Mouse (Mus musculus): ENCODE measurements around the gene Olfr420. TPM values are rescaled to one million over a fixed set of nuclear protein-coding genes. Genes with fewer than 3 reads are reported as not detected.

Olfr420 gene
- total RNA-seq (2014; fragmentation: Nextera tagmentation) = not detected in 2 replicates
- 0.06 and 0.11 TPM in 2 replicates for total RNA-seq (2017)
- not detected in 2 replicates for polyA plus RNA-seq (2012)

DNA sequence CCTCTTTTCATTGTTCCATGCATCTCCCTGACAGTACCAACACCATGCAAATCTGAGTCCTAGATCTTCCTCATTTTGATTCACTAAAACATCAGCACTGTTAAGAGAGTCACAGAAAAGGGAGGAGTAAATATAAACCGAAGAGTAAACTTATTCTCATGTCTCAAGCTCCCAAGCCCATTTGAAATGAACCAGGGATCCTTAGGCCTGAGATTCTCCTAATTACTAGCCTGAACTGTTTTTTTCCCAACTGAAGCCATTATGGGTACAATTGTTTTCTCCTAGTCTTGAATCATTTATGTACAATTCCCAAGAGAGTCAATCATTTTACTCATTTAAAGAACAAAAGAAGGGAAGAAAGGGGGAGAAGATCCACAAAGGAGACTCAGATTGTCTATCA is at the start of gene Olfr420:
Gene Olfr420 (plus strand): TSS at position 301 of the 400 bp plus-strand sequence.
- H3K4me3 ChIP-seq (ENCODE audit: low read depth, low read length) = no peak within 1 kb of the TSS
- no peaks in the 10 kb centered on the region for H3K36me3 ChIP-seq (replicated peaks)
- H3K27me3 ChIP-seq (ENCODE audit: insufficient read depth, low read length) = no peaks in the 10 kb centered on the region
- ATAC-seq (ENCODE audit: extremely low read depth, insufficient number of reproducible peaks, low FRiP score, poor library complexity, severe bottlenecking) (no peak), DNase-seq (ENCODE audit: low spot score) (no peak)
- H3K9me3 ChIP-seq (replicated peaks) = no peaks in the 10 kb centered on the region
- TF ChIP-seq CTCF (IDR thresholded peaks at IDR 0.05; ENCODE audit: low read depth, low read length) (no peak), GATA1 (IDR thresholded peaks at IDR 0.05; ENCODE audit: borderline replicate concordance, low read length) (no peak), GATA2 (IDR thresholded peaks at IDR 0.05; ENCODE audit: borderline replicate concordance, low read depth, low read length) (no peak), TAL1 (conservative IDR thresholded peaks at IDR 0.05; ENCODE audit: low read depth, low read length) (no peak), POLR2AphosphoS5 (IDR thresholded peaks at IDR 0.05; ENCODE audit: insufficient replicate concordance, low read depth, low read length) (no peak)
- H3K4me1 ChIP-seq (ENCODE audit: insufficient read depth, low read depth, low read length) = peaks cover 8% of the 10 kb centered on the region

GRCm38 (mm10) chr1:174121062-174121461 is 34.4 kb upstream of the Olfr420 start, which contains the start of gene Olfr231:
Gene Olfr231, minus strand, starts transcription at chr1:174121162.
- ATAC-seq (ENCODE audit: extremely low read depth, insufficient number of reproducible peaks, low FRiP score, poor library complexity, severe bottlenecking) (no peak), DNase-seq (ENCODE audit: low spot score) (no peak)
- no peak for TF ChIP-seq POLR2AphosphoS5 (IDR thresholded peaks at IDR 0.05; ENCODE audit: insufficient replicate concordance, low read depth, low read length)
- TF ChIP-seq GATA1 (IDR thresholded peaks at IDR 0.05; ENCODE audit: borderline replicate concordance, low read length) = no peak
- no peak for TF ChIP-seq GATA2 (IDR thresholded peaks at IDR 0.05; ENCODE audit: borderline replicate concordance, low read depth, low read length)
- no peak for TF ChIP-seq TAL1 (conservative IDR thresholded peaks at IDR 0.05; ENCODE audit: low read depth, low read length)
- no peak for TF ChIP-seq CTCF (IDR thresholded peaks at IDR 0.05; ENCODE audit: low read depth, low read length)
- H3K4me1 ChIP-seq (ENCODE audit: insufficient read depth, low read depth, low read length) = no peaks in the 10 kb centered on the region
- H3K9me3 ChIP-seq (replicated peaks) = no peaks in the 10 kb centered on the region
- no peaks in the 10 kb centered on the region for H3K36me3 ChIP-seq (replicated peaks)
- no peaks in the 10 kb centered on the region for H3K27me3 ChIP-seq (ENCODE audit: insufficient read depth, low read length)
- no peak within 1 kb of the TSS for H3K4me3 ChIP-seq (ENCODE audit: low read depth, low read length)

GRCm38 (mm10) chr1:174131217-174131616 is 24.2 kb upstream of the Olfr420 start, which contains the start of gene Olfr424:
Gene Olfr424, plus strand, starts transcription at chr1:174131517.
- ATAC-seq (ENCODE audit: extremely low read depth, insufficient number of reproducible peaks, low FRiP score, poor library complexity, severe bottlenecking) (no peak), DNase-seq (ENCODE audit: low spot score) (no peak)
- no peaks in the 10 kb centered on the region for H3K4me1 ChIP-seq (ENCODE audit: insufficient read depth, low read depth, low read length)
- TF ChIP-seq GATA2 (IDR thresholded peaks at IDR 0.05; ENCODE audit: borderline replicate concordance, low read depth, low read length) = no peak
- no peak for TF ChIP-seq POLR2AphosphoS5 (IDR thresholded peaks at IDR 0.05; ENCODE audit: insufficient replicate concordance, low read depth, low read length)
- TF ChIP-seq CTCF (IDR thresholded peaks at IDR 0.05; ENCODE audit: low read depth, low read length) = no peak
- TF ChIP-seq GATA1 (IDR thresholded peaks at IDR 0.05; ENCODE audit: borderline replicate concordance, low read length) = no peak
- no peak for TF ChIP-seq TAL1 (conservative IDR thresholded peaks at IDR 0.05; ENCODE audit: low read depth, low read length)
- no peak within 1 kb of the TSS for H3K4me3 ChIP-seq (ENCODE audit: low read depth, low read length)
- H3K9me3 ChIP-seq (replicated peaks) = no peaks in the 10 kb centered on the region
- H3K36me3 ChIP-seq (replicated peaks) = no peaks in the 10 kb centered on the region
- H3K27me3 ChIP-seq (ENCODE audit: insufficient read depth, low read length) = no peaks in the 10 kb centered on the region

GRCm38 (mm10) chr1:174131999-174132398 is 23.4 kb upstream of the Olfr420 start:
- TF ChIP-seq GATA2 (IDR thresholded peaks at IDR 0.05; ENCODE audit: borderline replicate concordance, low read depth, low read length) (no peak), TAL1 (conservative IDR thresholded peaks at IDR 0.05; ENCODE audit: low read depth, low read length) (no peak), CTCF (IDR thresholded peaks at IDR 0.05; ENCODE audit: low read depth, low read length) (no peak), GATA1 (IDR thresholded peaks at IDR 0.05; ENCODE audit: borderline replicate concordance, low read length) (no peak), POLR2AphosphoS5 (IDR thresholded peaks at IDR 0.05; ENCODE audit: insufficient replicate concordance, low read depth, low read length) (no peak)
- no peak for DNase-seq (ENCODE audit: low spot score)
- Histone ChIP-seq H3K9me3 (replicated peaks) (no peaks in the 10 kb centered on the region), H3K36me3 (replicated peaks) (no peaks in the 10 kb centered on the region), H3K27me3 (ENCODE audit: insufficient read depth, low read length) (no peaks in the 10 kb centered on the region), H3K4me3 (ENCODE audit: low read depth, low read length) (no peak overlapping the region), H3K4me1 (ENCODE audit: insufficient read depth, low read depth, low read length) (no peaks in the 10 kb centered on the region)
- no peak for ATAC-seq (ENCODE audit: extremely low read depth, insufficient number of reproducible peaks, low FRiP score, poor library complexity, severe bottlenecking)

- no peak for DNase-seq (ENCODE audit: low spot score)
- Histone ChIP-seq H3K27me3 (ENCODE audit: insufficient read depth, low read length) (no peaks in the 10 kb centered on the region), H3K9me3 (replicated peaks) (no peaks in the 10 kb centered on the region), H3K36me3 (replicated peaks) (no peaks in the 10 kb centered on the region), H3K4me3 (ENCODE audit: low read depth, low read length) (no peak overlapping the region), H3K4me1 (ENCODE audit: insufficient read depth, low read depth, low read length) (no peaks in the 10 kb centered on the region)
- no peak for TF ChIP-seq GATA2 (IDR thresholded peaks at IDR 0.05; ENCODE audit: borderline replicate concordance, low read depth, low read length)
- TF ChIP-seq GATA1 (IDR thresholded peaks at IDR 0.05; ENCODE audit: borderline replicate concordance, low read length) = no peak
- ATAC-seq (ENCODE audit: extremely low read depth, insufficient number of reproducible peaks, low FRiP score, poor library complexity, severe bottlenecking) = no peak
These were observed 14.0 kb upstream of the Olfr420 start for GRCm38 (mm10) chr1:174141384-174141783.

DNA sequence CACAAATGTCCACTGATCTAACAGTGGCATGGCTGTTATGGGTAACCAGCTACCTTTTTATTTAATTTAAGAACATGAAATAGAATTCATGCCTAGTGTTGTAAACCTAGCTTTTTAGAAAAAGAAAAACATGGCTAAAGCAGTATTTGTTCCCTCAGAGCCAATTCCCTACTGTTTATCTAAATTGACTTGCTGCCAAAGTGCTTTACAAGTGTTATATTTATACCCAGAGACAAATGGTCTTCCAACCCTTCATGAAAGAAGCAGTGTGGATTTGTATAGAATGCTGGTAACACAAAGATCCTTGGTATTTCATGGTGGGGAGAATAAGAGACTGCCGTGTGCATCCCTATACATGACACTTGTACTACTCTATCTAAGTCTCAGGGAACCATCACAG is 8.7 kb upstream of the Olfr420 start:
- ATAC-seq (ENCODE audit: extremely low read depth, insufficient number of reproducible peaks, low FRiP score, poor library complexity, severe bottlenecking) (no peak), DNase-seq (ENCODE audit: low spot score) (no peak)
- H3K9me3 ChIP-seq (replicated peaks) = no peaks in the 10 kb centered on the region
- H3K36me3 ChIP-seq (replicated peaks) = no peaks in the 10 kb centered on the region
- no peaks in the 10 kb centered on the region for H3K4me1 ChIP-seq (ENCODE audit: insufficient read depth, low read depth, low read length)
- no peaks in the 10 kb centered on the region for H3K27me3 ChIP-seq (ENCODE audit: insufficient read depth, low read length)
- TF ChIP-seq GATA1 (IDR thresholded peaks at IDR 0.05; ENCODE audit: borderline replicate concordance, low read length) = no peak
- TF ChIP-seq GATA2 (IDR thresholded peaks at IDR 0.05; ENCODE audit: borderline replicate concordance, low read depth, low read length) = no peak
- TF ChIP-seq CTCF (IDR thresholded peaks at IDR 0.05; ENCODE audit: low read depth, low read length) = no peak
- TF ChIP-seq TAL1 (conservative IDR thresholded peaks at IDR 0.05; ENCODE audit: low read depth, low read length) = no peak
- TF ChIP-seq POLR2AphosphoS5 (IDR thresholded peaks at IDR 0.05; ENCODE audit: insufficient replicate concordance, low read depth, low read length) = no peak
- H3K4me3 ChIP-seq (ENCODE audit: low read depth, low read length) = no peak overlapping the region

Data from G1E (cell line).